In the genomic region with DNA sequence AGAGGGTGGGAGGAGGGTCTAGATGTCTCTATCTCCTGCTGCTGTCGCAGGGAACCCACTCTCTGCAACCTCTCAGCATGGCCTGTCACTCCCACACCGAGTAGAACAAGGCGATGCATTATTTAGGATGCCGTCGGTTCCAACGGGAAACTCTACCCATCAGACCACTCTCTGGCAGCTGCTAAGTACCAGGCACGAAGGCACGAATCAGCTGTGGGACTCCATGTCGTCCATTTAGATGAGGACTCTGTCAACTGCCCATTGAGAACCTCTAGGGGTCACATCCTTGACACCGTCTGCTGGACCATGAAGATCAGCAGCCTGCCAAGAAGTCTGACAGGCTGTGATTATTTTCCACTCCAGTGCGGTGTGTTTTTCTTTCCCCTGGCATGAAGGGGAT, we compare ENCODE assay signal across 9 mouse cellular contexts.
A peak's percentile ranks its signal among the peaks of the same experiment; 100 is the strongest.
DNase-seq lines count a peak whose midpoint lies in the region; ATAC-seq lines count a peak whose summit lies in the region.
"Had no signal": no experiment of that assay in that cellular context is flagged by ENCODE, and none has a peak within 500 bp of the region (broad histone marks: within the 10 kb centered on the region; RNA-seq: fewer than 3 reads in every experiment).

No protein-coding gene starts in this region.

- H3K9me3 ChIP-seq in hindbrain, embryonic 11.5 days (ENCODE audit: control insufficient read depth, low read length) = no peaks in the 10 kb centered on the region

- no peaks in the 10 kb centered on the region for H3K4me1 ChIP-seq in hindbrain, embryonic 11.5 days (replicated peaks; ENCODE audit: control insufficient read depth, insufficient read depth, low read length)

- intact Hi-C loops in left cerebral cortex, postnatal 10 days (cut with DNase I) = no loop called here

- no peaks in the 10 kb centered on the region for H3K36me3 ChIP-seq in hindbrain, embryonic 11.5 days (ENCODE audit: control insufficient read depth, insufficient read depth, low read length)

- no peak overlapping the region for H3K27ac ChIP-seq in hindbrain, embryonic 11.5 days (ENCODE audit: low read depth, low read length)

- H3K9ac ChIP-seq in hindbrain, embryonic 11.5 days (ENCODE audit: low read depth, low read length) = no peak overlapping the region

- peak; percentile 61 for ATAC-seq in hindbrain, embryonic 11.5 days (ENCODE audit: low FRiP score)

- DNase-seq in cerebellum, adult 9-10 months = peak; percentile 12
- no peak for DNase-seq in cerebellum, adult 11 months
- peak; percentile 31 to 59 for DNase-seq in left cerebral cortex, postnatal 10 days (ENCODE audit: extremely low spot score in 1 of 2, low spot score in 2 of 2)
- no peak for DNase-seq in left cerebral cortex, adult 11 months (ENCODE audit: low spot score)
- peak; percentile 22 for DNase-seq in hindbrain, embryonic 11.5 days (ENCODE audit: low spot score)
- DNase-seq in mesoderm, embryonic 11.5 days (ENCODE audit: low read depth, low spot score) = peak; percentile 37
- DNase-seq in T-cell, adult 2 months (ENCODE audit: low spot score) = no peak
- DNase-seq in adrenal gland, adult (ENCODE audit: inconsistent age in 2 of 2, low spot score in 1 of 2) = no peak

- H3K4me3 ChIP-seq in hindbrain, embryonic 11.5 days (ENCODE audit: low read depth, low read length) = no peak overlapping the region

- WGBS in hindbrain, embryonic 11.5 days = 20% methylated on average over 11 of the region's 11 CpGs

- H3K4me2 ChIP-seq in hindbrain, embryonic 11.5 days (replicated peaks; ENCODE audit: low read depth, low read length) = no peak overlapping the region
- H3K4me2 ChIP-seq: liver, embryonic 11.5 days had no signal

- no peaks in the 10 kb centered on the region for H3K27me3 ChIP-seq in hindbrain, embryonic 11.5 days (ENCODE audit: control insufficient read depth, insufficient read depth, low read length)

Comparison
In these comparisons a context has a peak if more than half of its experiments do, and no peak if none do; other contexts are left out.
1. DNase-seq: peak in cerebellum, adult 9-10 months (single experiment), left cerebral cortex, postnatal 10 days (2 of 2), hindbrain, embryonic 11.5 days (single experiment) and mesoderm, embryonic 11.5 days (single experiment); none in cerebellum, adult 11 months (single experiment), left cerebral cortex, adult 11 months (single experiment), T-cell, adult 2 months (single experiment) and adrenal gland, adult (0 of 2).